Mouse (Mus musculus) right cerebral cortex, adult 18-20 months (tissue): ENCODE results near the gene Sdk1.

Experiments used
- DNase-seq: peaks from one replicate; pipeline ENCODE4 v3.0.0; 2022; ENCODE audit warnings: mixed read lengths

The Sdk1 gene

GRCm38 (mm10) chr5:141240841-141241543 is at the start of gene Sdk1:
TSS of gene Sdk1 (plus strand) at chr5:141241490.
- DNase-seq, result peak; percentile 93

- DNase-seq, result no peak
Observed at GRCm38 (mm10) chr5:141197278-141197677, 44.0 kb upstream of the Sdk1 start.

GRCm38 (mm10) chr5:141202276-141203065 is 38.8 kb upstream of the Sdk1 start:
- peak; percentile 6 for DNase-seq

- peak; percentile 73 for DNase-seq
Observed at GRCm38 (mm10) chr5:141207061-141207460, 34.2 kb upstream of the Sdk1 start.

- no peak for DNase-seq
Observed at GRCm38 (mm10) chr5:141225243-141225642, 16.0 kb upstream of the Sdk1 start.

- no peak for DNase-seq
Observed at GRCm38 (mm10) chr5:141234326-141234725, 7.0 kb upstream of the Sdk1 start.

GRCm38 (mm10) chr5:141239401-141239800 is 1.9 kb upstream of the Sdk1 start:
- DNase-seq, result no peak

- DNase-seq, result no peak
Observed at GRCm38 (mm10) chr5:141240441-141240840, 849 bp upstream of the Sdk1 start.

- DNase-seq, result no peak
Observed at GRCm38 (mm10) chr5:141241645-141242284, 475 bp downstream of the Sdk1 start.

- DNase-seq, result no peak
Observed at GRCm38 (mm10) chr5:141243253-141243965, 2.1 kb downstream of the Sdk1 start.

- no peak for DNase-seq
Observed at GRCm38 (mm10) chr5:141264253-141264652, 23.0 kb downstream of the Sdk1 start.

- DNase-seq, result no peak
Observed at GRCm38 (mm10) chr5:141277112-141277511, 35.8 kb downstream of the Sdk1 start.

GRCm38 (mm10) chr5:141281751-141282150 is 40.5 kb downstream of the Sdk1 start:
- no peak for DNase-seq

GRCm38 (mm10) chr5:141289611-141290010 is 48.3 kb downstream of the Sdk1 start:
- DNase-seq, result no peak

GRCm38 (mm10) chr5:141295240-141295639 is 54.0 kb downstream of the Sdk1 start:
- DNase-seq, result peak; percentile 20

- DNase-seq, result no peak
Observed at GRCm38 (mm10) chr5:141302287-141302694, 61.0 kb downstream of the Sdk1 start.

- no peak for DNase-seq
Observed at GRCm38 (mm10) chr5:141303746-141304145, 62.5 kb downstream of the Sdk1 start.

GRCm38 (mm10) chr5:141304706-141305105 is 63.4 kb downstream of the Sdk1 start:
- DNase-seq, result no peak

- peak; percentile 26 for DNase-seq
Observed at GRCm38 (mm10) chr5:141310641-141311040, 69.4 kb downstream of the Sdk1 start.

GRCm38 (mm10) chr5:141311801-141312200 is 70.5 kb downstream of the Sdk1 start:
- no peak for DNase-seq

- DNase-seq, result no peak
Observed at GRCm38 (mm10) chr5:141312305-141312704, 71.0 kb downstream of the Sdk1 start.

- no peak for DNase-seq
Observed at GRCm38 (mm10) chr5:141317095-141317494, 75.8 kb downstream of the Sdk1 start.

- DNase-seq, result no peak
Observed at GRCm38 (mm10) chr5:141324910-141325309, 83.6 kb downstream of the Sdk1 start.
